Mouse (Mus musculus): ENCODE measurements at regions not wholly inside any gene's neighbourhood (a gene's known extent, or its start where the extent isn't known, plus 50 kb on each side); places are given as distances from the start of the nearest gene placed in this dataset.

GRCm38 (mm10) chr6:103927094-103927493 is 416.7 kb downstream of the Chl1 start:
- Histone ChIP-seq H3K4me1 (no peaks in the 10 kb centered on the region), H3K36me3 (no peaks in the 10 kb centered on the region), H3K9ac (replicated peaks) (no peak overlapping the region), H3K27ac (replicated peaks) (no peak overlapping the region), H3K9me3 (no peaks in the 10 kb centered on the region), H3K4me3 (no peak overlapping the region), H3K27me3 (no peaks in the 10 kb centered on the region), H3K4me2 (replicated peaks) (no peak overlapping the region)
- ATAC-seq (replicated peaks), result no peak
- 77% methylated on average over 3 of the region's 3 CpGs for WGBS

GRCm38 (mm10) chr6:103940345-103940744 is 430.0 kb downstream of the Chl1 start:
- H3K9me3 ChIP-seq, result no peaks in the 10 kb centered on the region
- no peak overlapping the region for H3K9ac ChIP-seq (replicated peaks)
- no peak for ATAC-seq (replicated peaks)
- H3K4me1 ChIP-seq, result no peaks in the 10 kb centered on the region
- no peaks in the 10 kb centered on the region for H3K36me3 ChIP-seq
- H3K4me3 ChIP-seq, result no peak overlapping the region
- no peaks in the 10 kb centered on the region for H3K27me3 ChIP-seq
- no peak overlapping the region for H3K4me2 ChIP-seq (replicated peaks)
- H3K27ac ChIP-seq (replicated peaks), result no peak overlapping the region
- WGBS, result 90% methylated on average over 5 of the region's 5 CpGs

- Histone ChIP-seq H3K9ac (replicated peaks) (no peak overlapping the region), H3K4me3 (no peak overlapping the region), H3K4me1 (no peaks in the 10 kb centered on the region), H3K9me3 (no peaks in the 10 kb centered on the region), H3K27ac (replicated peaks) (no peak overlapping the region), H3K27me3 (no peaks in the 10 kb centered on the region), H3K36me3 (no peaks in the 10 kb centered on the region), H3K4me2 (replicated peaks) (no peak overlapping the region)
- ATAC-seq (replicated peaks), result peak; percentile 86
- 44% methylated on average over 2 of the region's 2 CpGs for WGBS
Measured at GRCm38 (mm10) chr6:103944361-103944760, 434.0 kb downstream of the Chl1 start.

- 81% methylated on average over 3 of the region's 3 CpGs for WGBS
- no peak overlapping the region for H3K9ac ChIP-seq (replicated peaks)
- no peaks in the 10 kb centered on the region for H3K9me3 ChIP-seq
- H3K4me1 ChIP-seq, result no peaks in the 10 kb centered on the region
- H3K36me3 ChIP-seq, result no peaks in the 10 kb centered on the region
- no peak overlapping the region for H3K4me2 ChIP-seq (replicated peaks)
- no peaks in the 10 kb centered on the region for H3K27me3 ChIP-seq
- no peak overlapping the region for H3K4me3 ChIP-seq
- ATAC-seq (replicated peaks), result no peak
- no peak overlapping the region for H3K27ac ChIP-seq (replicated peaks)
Measured at GRCm38 (mm10) chr6:103947474-103947873, 437.1 kb downstream of the Chl1 start.

- Histone ChIP-seq H3K27me3 (no peaks in the 10 kb centered on the region), H3K9ac (replicated peaks) (no peak overlapping the region), H3K36me3 (no peaks in the 10 kb centered on the region), H3K27ac (replicated peaks) (no peak overlapping the region), H3K9me3 (no peaks in the 10 kb centered on the region), H3K4me1 (peaks cover 3% of the 10 kb centered on the region; the same call in 1 of the 2 replicates), H3K4me2 (replicated peaks) (no peak overlapping the region), H3K4me3 (no peak overlapping the region)
- ATAC-seq (replicated peaks), result no peak
- 65% methylated on average over 1 of the region's 1 CpGs for WGBS
Measured at GRCm38 (mm10) chr6:103953134-103953771, 442.9 kb downstream of the Chl1 start.

DNA sequence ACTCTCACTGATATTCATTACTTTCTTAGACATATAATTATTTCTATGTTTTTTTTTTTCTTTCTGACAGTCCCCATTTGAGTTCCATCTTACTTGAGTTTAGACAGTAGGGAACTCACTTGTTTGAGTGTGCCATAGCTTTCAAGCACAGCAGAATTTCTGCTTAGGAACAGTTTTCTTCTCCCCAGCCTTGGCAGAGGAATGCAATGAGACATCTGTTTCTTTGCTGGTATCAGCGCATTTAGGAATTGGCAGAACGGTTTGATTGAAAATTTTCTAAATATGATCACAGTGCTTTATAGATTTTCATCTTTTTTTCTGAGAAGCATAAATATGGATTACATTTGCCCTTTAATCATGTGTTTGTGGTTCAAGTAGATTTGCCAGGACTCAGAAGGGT is 448.6 kb downstream of the Chl1 start:
- H3K27ac ChIP-seq (replicated peaks), result no peak overlapping the region
- H3K4me1 ChIP-seq, result no peaks in the 10 kb centered on the region
- no peak for ATAC-seq (replicated peaks)
- no peaks in the 10 kb centered on the region for H3K27me3 ChIP-seq
- WGBS, result 66% methylated on average over 2 of the region's 2 CpGs
- no peaks in the 10 kb centered on the region for H3K36me3 ChIP-seq
- no peak overlapping the region for H3K9ac ChIP-seq (replicated peaks)
- no peak overlapping the region for H3K4me2 ChIP-seq (replicated peaks)
- no peak overlapping the region for H3K4me3 ChIP-seq
- no peaks in the 10 kb centered on the region for H3K9me3 ChIP-seq

GRCm38 (mm10) chr6:103967811-103968420 is 457.5 kb downstream of the Chl1 start:
- H3K4me2 ChIP-seq (replicated peaks), result no peak overlapping the region
- no peak overlapping the region for H3K9ac ChIP-seq (replicated peaks)
- no peaks in the 10 kb centered on the region for H3K4me1 ChIP-seq
- no peak overlapping the region for H3K27ac ChIP-seq (replicated peaks)
- H3K4me3 ChIP-seq, result no peak overlapping the region
- ATAC-seq (replicated peaks), result no peak
- no peaks in the 10 kb centered on the region for H3K27me3 ChIP-seq
- H3K9me3 ChIP-seq, result no peaks in the 10 kb centered on the region
- H3K36me3 ChIP-seq, result no peaks in the 10 kb centered on the region
- 100% methylated on average over 1 of the region's 1 CpGs for WGBS

DNA sequence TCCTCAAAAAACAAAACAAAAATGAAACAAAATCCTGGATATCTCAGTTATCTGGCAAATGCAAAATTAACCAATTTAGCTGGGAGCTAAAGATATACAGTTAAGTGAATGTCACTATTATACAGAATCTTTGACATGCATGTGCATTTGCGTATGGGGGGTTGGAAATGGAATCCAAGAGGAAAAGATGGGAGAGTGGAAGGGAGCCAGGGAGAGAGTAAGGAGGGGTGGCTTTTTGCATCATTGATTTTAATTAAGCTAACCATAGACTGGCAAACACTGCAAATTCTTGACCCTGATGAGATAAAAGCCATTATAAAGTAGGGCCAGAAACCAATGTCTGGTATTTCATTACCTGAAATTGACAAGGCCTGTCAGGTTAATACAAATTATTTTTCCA is 488.8 kb downstream of the Chl1 start:
- ATAC-seq (replicated peaks), result no peak
- no peak overlapping the region for H3K27ac ChIP-seq (replicated peaks)
- no peaks in the 10 kb centered on the region for H3K27me3 ChIP-seq
- 79% methylated on average over 1 of the region's 1 CpGs for WGBS
- no peaks in the 10 kb centered on the region for H3K9me3 ChIP-seq
- no peak overlapping the region for H3K4me2 ChIP-seq (replicated peaks)
- no peak overlapping the region for H3K9ac ChIP-seq (replicated peaks)
- H3K4me1 ChIP-seq, result no peaks in the 10 kb centered on the region
- no peaks in the 10 kb centered on the region for H3K36me3 ChIP-seq
- no peak overlapping the region for H3K4me3 ChIP-seq

GRCm38 (mm10) chr6:104028439-104029091 is 464.0 kb upstream of the Cntn6 start:
- Histone ChIP-seq H3K36me3 (no peaks in the 10 kb centered on the region), H3K4me2 (replicated peaks) (no peak overlapping the region; the same call in 1 of the 2 replicates), H3K27ac (replicated peaks) (no peak overlapping the region), H3K27me3 (no peaks in the 10 kb centered on the region), H3K4me3 (no peak overlapping the region), H3K9ac (replicated peaks) (no peak overlapping the region), H3K9me3 (no peaks in the 10 kb centered on the region), H3K4me1 (peaks cover 3% of the 10 kb centered on the region; the same call in 1 of the 2 replicates)
- WGBS, result 9% methylated on average over 9 of the region's 9 CpGs
- peak; percentile 87 for ATAC-seq (replicated peaks)

- no peak overlapping the region for H3K9ac ChIP-seq (replicated peaks)
- no peaks in the 10 kb centered on the region for H3K27me3 ChIP-seq
- H3K9me3 ChIP-seq, result no peaks in the 10 kb centered on the region
- H3K4me1 ChIP-seq, result no peaks in the 10 kb centered on the region
- H3K4me3 ChIP-seq, result no peak overlapping the region
- H3K27ac ChIP-seq (replicated peaks), result no peak overlapping the region
- ATAC-seq (replicated peaks), result no peak
- H3K36me3 ChIP-seq, result no peaks in the 10 kb centered on the region
- no peak overlapping the region for H3K4me2 ChIP-seq (replicated peaks)
Measured at GRCm38 (mm10) chr6:104038853-104039252, 453.7 kb upstream of the Cntn6 start.

DNA sequence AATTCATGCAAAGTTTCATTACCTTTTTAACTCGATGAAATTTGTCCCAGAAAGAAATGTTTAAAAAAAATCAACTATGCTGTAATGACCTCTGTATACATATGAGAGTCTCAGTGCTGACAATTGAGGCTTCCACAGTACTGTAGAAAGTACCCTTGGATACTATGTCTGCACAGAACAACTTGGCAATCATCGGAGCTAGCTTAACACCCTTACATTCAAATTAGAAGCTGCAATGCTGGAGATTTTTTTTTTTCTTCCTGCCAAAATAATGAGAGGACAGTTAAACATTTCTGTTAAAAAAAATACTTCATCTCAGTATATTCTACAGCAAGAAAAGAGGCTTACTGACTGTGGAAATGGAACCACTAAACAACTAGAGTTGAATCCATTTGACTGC is 452.1 kb upstream of the Cntn6 start:
- H3K4me2 ChIP-seq (replicated peaks), result no peak overlapping the region
- no peaks in the 10 kb centered on the region for H3K9me3 ChIP-seq
- no peak overlapping the region for H3K9ac ChIP-seq (replicated peaks)
- WGBS, result 87% methylated on average over 2 of the region's 2 CpGs
- H3K4me1 ChIP-seq, result no peaks in the 10 kb centered on the region
- H3K4me3 ChIP-seq, result no peak overlapping the region
- H3K36me3 ChIP-seq, result no peaks in the 10 kb centered on the region
- H3K27ac ChIP-seq (replicated peaks), result no peak overlapping the region
- no peak for ATAC-seq (replicated peaks)
- no peaks in the 10 kb centered on the region for H3K27me3 ChIP-seq

DNA sequence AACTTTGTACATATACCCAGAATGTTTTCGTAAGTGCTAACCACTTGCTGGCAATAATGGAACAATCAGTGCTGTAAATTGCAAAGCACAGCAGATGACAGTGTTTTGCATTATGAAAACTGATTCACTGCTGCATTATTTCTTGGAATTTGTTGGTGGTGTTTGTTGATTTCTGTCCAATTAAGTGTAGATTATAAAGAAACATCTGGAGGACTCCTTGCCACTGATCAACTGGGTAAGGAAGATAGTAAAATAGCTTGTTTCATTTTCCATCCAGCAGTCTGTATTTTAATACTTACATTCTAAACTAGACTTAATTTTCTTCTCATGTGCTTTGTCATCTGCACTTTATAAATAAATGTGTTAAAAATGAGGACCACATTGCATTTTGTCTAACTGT is 436.6 kb upstream of the Cntn6 start:
- H3K27me3 ChIP-seq, result no peaks in the 10 kb centered on the region
- 57% methylated on average over 1 of the region's 1 CpGs for WGBS
- H3K27ac ChIP-seq (replicated peaks), result no peak overlapping the region
- no peak overlapping the region for H3K9ac ChIP-seq (replicated peaks)
- ATAC-seq (replicated peaks), result no peak
- no peaks in the 10 kb centered on the region for H3K9me3 ChIP-seq
- no peak overlapping the region for H3K4me2 ChIP-seq (replicated peaks)
- H3K4me3 ChIP-seq, result no peak overlapping the region
- no peaks in the 10 kb centered on the region for H3K4me1 ChIP-seq
- H3K36me3 ChIP-seq, result no peaks in the 10 kb centered on the region

All from forebrain, embryonic 15.5 days (tissue).